Mouse (Mus musculus) kidney, embryonic 14.5 days (tissue): ENCODE measurements around the gene Cntnap1. TPM values are rescaled to one million over a fixed set of nuclear protein-coding genes. Genes with fewer than 3 reads are reported as not detected.
A peak's percentile ranks its signal among the peaks of the same experiment; 100 is the strongest.
"Not testable (repeated sequence)": the region's sequence is repeated elsewhere in the genome, so short reads cannot be mapped to it uniquely, and the experiment has no call there.

Experiments used
- ATAC-seq: fragments of 200-750 bp; cut with Nextera tagmentation; 2 replicates; pipeline ENCODE4 v1.8.0; 2017; ENCODE audit warnings: moderate number of reproducible peaks, mild to moderate bottlenecking, moderate TSS enrichment, moderate library complexity; ENCODE audit not compliant: low FRiP score, low TSS enrichment
- H3K27ac ChIP-seq: fragments of 300-500 bp; sonication (generic); 2 replicates; pipeline ENCODE4 v1.5.1; 2014; ENCODE audit warnings: low read depth, mild to moderate bottlenecking, low read length, moderate library complexity, mixed read lengths
- H3K27me3 ChIP-seq: fragments of 300-500 bp; sonication (generic); 2 replicates; pipeline ENCODE4 v1.6.1; 2014; ENCODE audit warnings: mild to moderate bottlenecking, low read length; ENCODE audit not compliant: control insufficient read depth, insufficient read depth
- H3K36me3 ChIP-seq: fragments of 300-500 bp; sonication (generic); 2 replicates; pipeline ENCODE4 v1.6.1; 2014; ENCODE audit warnings: low read length, mixed read lengths; ENCODE audit not compliant: control insufficient read depth, insufficient read depth
- H3K4me1 ChIP-seq: fragments of 300-500 bp; sonication (generic); 2 replicates; pipeline ENCODE4 v1.6.1; 2014; ENCODE audit warnings: low read length, mixed read lengths; ENCODE audit not compliant: control insufficient read depth, insufficient read depth
- H3K4me2 ChIP-seq: fragments of 300-500 bp; sonication (generic); replicated peaks from 2 replicates; pipeline ENCODE4 v1.6.1; 2014; ENCODE audit warnings: low read depth, mild to moderate bottlenecking, low read length
- H3K4me3 ChIP-seq: fragments of 300-500 bp; sonication (generic); 2 replicates; pipeline ENCODE4 v1.5.1; 2014; ENCODE audit warnings: mild to moderate bottlenecking, low read length
- H3K9ac ChIP-seq: fragments of 300-500 bp; sonication (generic); 2 replicates; pipeline ENCODE4 v1.6.1; 2014; ENCODE audit warnings: low read depth, mild to moderate bottlenecking, low read length, moderate library complexity
- H3K9me3 ChIP-seq: fragments of 300-500 bp; sonication (generic); 2 replicates; pipeline ENCODE4 v1.6.1; 2016; ENCODE audit warnings: low read length; ENCODE audit not compliant: control insufficient read depth
- WGBS: fragments of 180-500 bp; shearing (Covaris S2); extraction: QIAGEN DNeasy Blood & Tissue Kit; methylation state at CpG from one replicate; pipeline ENCODE4 v1.1.7; 2014; 5-methylcytosine and 5-hydroxymethylcytosine counted together
- polyA plus RNA-seq: library from polyadenylated mRNA; unstranded; fragments of >200 nt; fragmentation: Nextera tagmentation; extraction: Ambion mirVana; gene quantifications from 2 replicates; pipeline ENCODE4 v1.2.1, GENCODE M21; 2014

Gene Cntnap1
- polyA plus RNA-seq, 1 experiment from 2014 or later: 2.1 TPM

DNA sequence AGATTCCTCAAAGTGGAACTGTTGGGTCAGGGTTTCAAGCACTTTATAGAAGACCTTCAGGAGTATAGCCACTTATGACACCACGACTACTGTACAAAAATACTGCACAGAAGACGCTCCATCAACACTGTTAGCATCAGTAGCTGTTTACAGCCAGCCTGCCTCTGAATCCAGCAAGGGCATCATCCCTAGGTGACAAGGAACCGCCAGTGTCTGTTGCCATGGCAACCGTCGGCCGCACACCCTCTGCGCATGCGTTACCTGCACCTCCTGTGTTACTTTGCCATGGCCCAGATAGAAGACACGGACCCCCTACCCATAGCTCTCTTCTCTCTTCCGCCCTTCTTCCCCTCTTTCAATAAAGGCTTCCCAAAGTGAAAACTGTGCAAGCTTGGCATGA lies 23.9 kb upstream of the Cntnap1 start:
- no peak overlapping the region for H3K9ac ChIP-seq
- no peak for ATAC-seq
- H3K4me2 ChIP-seq: no peak overlapping the region
- WGBS: 24% methylated on average over 10 of the region's 10 CpGs
- H3K4me1 ChIP-seq: peaks cover 18% of the 10 kb centered on the region
- no peaks in the 10 kb centered on the region for H3K27me3 ChIP-seq
- no peaks in the 10 kb centered on the region for H3K36me3 ChIP-seq
- no peak overlapping the region for H3K4me3 ChIP-seq
- H3K9me3 ChIP-seq: no peaks in the 10 kb centered on the region
- no peak overlapping the region for H3K27ac ChIP-seq

DNA sequence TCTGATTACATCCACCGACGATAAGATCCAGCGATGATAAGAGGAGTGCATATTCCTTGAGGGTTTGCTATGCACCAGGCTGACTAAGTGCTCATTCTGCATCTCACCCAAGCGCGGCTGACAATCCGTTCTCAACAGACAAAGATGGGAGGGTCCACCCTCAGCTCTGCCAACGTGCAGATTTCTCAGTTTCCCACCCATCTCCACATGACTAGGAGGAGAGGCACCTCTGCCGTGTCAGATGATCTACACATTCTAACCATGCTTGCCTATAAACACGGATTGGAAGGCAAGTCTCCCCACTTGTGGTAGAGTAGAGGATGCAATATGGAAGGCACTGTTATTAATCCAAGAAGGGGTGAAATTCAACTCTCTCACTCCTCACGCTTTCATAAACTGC lies 21.6 kb upstream of the Cntnap1 start:
- no peak overlapping the region for H3K4me3 ChIP-seq
- peaks cover 14% of the 10 kb centered on the region for H3K4me1 ChIP-seq
- WGBS: 54% methylated on average over 10 of the region's 10 CpGs
- H3K9ac ChIP-seq: 0 out of 2 replicates have a peak overlapping the region, but pooled peaks have one; percentile 18
- no peaks in the 10 kb centered on the region for H3K36me3 ChIP-seq
- no peaks in the 10 kb centered on the region for H3K9me3 ChIP-seq
- H3K27ac ChIP-seq: peak overlapping the region; percentile 90
- no peak overlapping the region; the same call in 1 of the 2 replicates for H3K4me2 ChIP-seq
- no peak for ATAC-seq
- no peaks in the 10 kb centered on the region for H3K27me3 ChIP-seq

DNA sequence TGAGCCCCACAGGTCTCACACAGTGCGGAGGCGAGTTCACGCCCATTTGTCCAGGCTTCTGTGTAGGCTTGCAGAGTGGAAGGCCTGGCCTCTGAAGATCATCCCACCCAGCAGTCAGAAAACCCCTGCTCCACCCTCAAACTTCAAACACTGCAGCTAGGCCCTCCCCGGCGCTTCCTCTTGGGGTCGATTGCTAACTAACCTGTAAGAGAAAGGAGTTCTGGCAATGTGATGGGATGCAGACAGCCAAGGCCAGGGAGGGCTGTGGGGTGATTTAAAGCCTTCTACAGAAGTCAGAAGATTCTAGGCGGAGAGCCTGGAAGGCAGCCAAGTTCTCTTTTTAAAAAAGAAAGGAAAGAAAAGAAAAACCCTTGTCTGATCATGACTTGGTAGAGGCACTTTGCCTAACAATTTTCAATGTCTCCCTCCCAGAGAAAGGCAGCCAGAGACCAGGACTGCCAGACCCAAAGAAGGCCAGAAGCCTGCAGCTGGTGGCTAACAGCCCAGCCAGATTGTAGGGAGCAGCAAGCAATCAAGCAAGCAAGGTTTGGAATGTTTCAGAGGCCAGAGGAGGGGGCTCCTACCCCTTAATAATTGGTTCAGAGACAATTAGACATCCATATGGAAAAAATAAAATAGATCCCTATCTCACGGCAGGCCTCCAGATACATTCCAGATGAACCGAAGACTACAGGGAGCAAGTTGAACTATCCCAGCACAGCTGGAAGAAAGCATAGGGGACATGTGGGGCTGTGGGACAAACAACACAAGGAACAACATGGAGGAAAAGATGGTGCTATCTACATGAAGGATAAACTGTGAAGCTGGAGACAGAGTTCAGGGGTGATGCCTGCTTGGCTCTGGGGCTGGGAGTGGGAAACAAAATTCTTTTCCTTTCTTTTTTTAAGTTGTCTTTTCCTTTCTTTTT lies 20.9 kb upstream of the Cntnap1 start:
- peak overlapping the region; percentile 90 for H3K27ac ChIP-seq
- H3K9ac ChIP-seq: peak overlapping the region; percentile 18; the same call in 1 of the 2 replicates
- WGBS: 19% methylated on average over 9 of the region's 9 CpGs
- no peaks in the 10 kb centered on the region for H3K36me3 ChIP-seq
- H3K4me3 ChIP-seq: no peak overlapping the region
- no peaks in the 10 kb centered on the region for H3K9me3 ChIP-seq
- H3K4me2 ChIP-seq: no peak overlapping the region; the same call in 1 of the 2 replicates
- peaks cover 12% of the 10 kb centered on the region for H3K4me1 ChIP-seq
- peak; percentile 82 for ATAC-seq
- no peaks in the 10 kb centered on the region for H3K27me3 ChIP-seq

DNA sequence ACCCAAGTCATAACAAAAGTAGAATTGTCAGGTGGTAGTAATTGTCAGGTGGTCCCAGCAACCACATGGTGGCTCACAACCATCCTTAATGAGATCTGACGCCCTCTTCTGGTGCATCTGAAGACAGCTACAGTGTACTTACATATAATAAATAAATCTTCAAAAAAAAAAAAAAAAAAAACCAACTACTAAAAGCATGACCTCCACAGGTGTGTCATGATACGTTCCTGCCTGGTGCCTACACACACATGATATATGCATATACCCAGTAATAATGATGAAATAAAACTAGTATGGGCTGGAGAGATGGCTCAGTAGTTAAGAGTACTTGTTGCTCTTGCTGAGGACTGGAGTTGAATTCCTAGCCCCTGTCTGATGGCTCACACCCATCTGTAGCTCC lies 19.3 kb upstream of the Cntnap1 start:
- peaks cover 20% of the 10 kb centered on the region for H3K4me1 ChIP-seq
- no peaks in the 10 kb centered on the region for H3K9me3 ChIP-seq
- H3K27me3 ChIP-seq: no peaks in the 10 kb centered on the region
- no peak overlapping the region for H3K27ac ChIP-seq
- H3K4me3 ChIP-seq: no peak overlapping the region
- no peak overlapping the region for H3K9ac ChIP-seq
- 56% methylated on average over 2 of the region's 2 CpGs for WGBS
- H3K4me2 ChIP-seq: no peak overlapping the region
- no peaks in the 10 kb centered on the region for H3K36me3 ChIP-seq
- ATAC-seq: no peak

DNA sequence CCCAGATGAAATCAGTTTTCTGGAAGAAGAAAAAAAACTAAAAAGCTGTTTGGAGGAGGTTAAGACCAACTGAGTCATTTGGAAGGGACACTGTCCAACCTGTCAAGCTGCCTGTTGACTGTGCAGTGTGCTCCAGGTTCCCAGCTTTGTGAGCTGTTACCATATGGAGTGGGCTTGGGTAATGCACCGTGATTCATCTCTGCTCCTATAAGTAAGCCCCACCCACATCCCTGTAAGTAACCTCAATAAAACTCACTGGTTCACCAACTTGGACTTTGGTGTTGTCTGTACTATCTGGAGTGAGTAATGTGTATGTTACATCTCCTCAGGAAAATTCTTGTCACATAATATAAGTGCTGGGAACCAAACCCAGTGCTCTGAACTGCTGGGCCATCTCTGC lies 17.5 kb upstream of the Cntnap1 start:
- no peaks in the 10 kb centered on the region for H3K9me3 ChIP-seq
- 70% methylated on average over 1 of the region's 1 CpGs for WGBS
- no peaks in the 10 kb centered on the region for H3K36me3 ChIP-seq
- no peak for ATAC-seq
- no peak overlapping the region for H3K4me3 ChIP-seq
- no peak overlapping the region for H3K27ac ChIP-seq
- no peak overlapping the region for H3K9ac ChIP-seq
- H3K27me3 ChIP-seq: no peaks in the 10 kb centered on the region
- H3K4me2 ChIP-seq: no peak overlapping the region
- peaks cover 24% of the 10 kb centered on the region for H3K4me1 ChIP-seq

DNA sequence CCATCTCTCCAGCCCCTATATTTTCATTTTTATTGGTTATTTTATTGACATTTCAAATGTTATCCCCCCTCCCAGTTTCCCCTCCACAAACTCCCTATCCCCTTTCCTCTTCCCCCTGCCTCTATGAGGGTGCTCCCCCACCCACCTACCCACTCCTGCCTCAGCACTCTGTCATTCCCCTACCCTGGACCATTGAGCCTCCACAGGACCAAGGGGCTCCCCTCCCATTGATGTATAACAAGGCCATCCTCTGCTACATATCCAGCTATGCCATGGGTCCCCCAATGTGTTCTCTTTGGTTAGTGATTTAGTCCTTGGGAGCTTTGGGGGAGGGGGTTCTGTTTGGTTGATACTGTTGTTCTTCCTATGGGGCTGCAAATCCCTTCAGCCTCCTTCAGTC lies 15.7 kb upstream of the Cntnap1 start:
- Histone ChIP-seq H3K36me3 (no peaks in the 10 kb centered on the region), H3K9ac (no peak overlapping the region), H3K4me1 (peaks cover 12% of the 10 kb centered on the region; the same call in 1 of the 2 replicates), H3K9me3 (no peaks in the 10 kb centered on the region), H3K4me2 (no peak overlapping the region), H3K27me3 (no peaks in the 10 kb centered on the region), H3K27ac (no peak overlapping the region), H3K4me3 (no peak overlapping the region)
- no peak for ATAC-seq

DNA sequence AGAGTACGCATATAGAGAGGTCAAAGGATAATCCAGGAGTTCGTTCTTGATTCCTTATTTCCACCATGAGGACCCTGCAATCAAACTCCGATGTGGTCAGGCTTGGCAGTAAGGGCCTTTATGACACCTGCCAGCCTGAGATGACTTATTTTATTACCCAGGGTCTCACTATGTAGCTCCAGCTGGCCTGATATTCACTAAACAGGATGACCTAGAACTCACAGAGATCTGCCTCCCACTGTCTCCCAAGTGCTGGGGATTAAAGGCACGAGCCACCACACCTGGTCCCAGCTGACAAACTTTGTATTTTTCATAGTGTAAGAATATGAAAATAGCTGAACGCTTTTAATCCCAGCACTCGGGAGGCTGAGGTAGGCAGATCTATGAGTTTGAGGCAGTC lies 15.2 kb upstream of the Cntnap1 start:
- H3K36me3 ChIP-seq: no peaks in the 10 kb centered on the region
- 67% methylated on average over 6 of the region's 6 CpGs for WGBS
- H3K9ac ChIP-seq: no peak overlapping the region
- no peaks in the 10 kb centered on the region for H3K9me3 ChIP-seq
- peak overlapping the region; percentile 81; the same call in 1 of the 2 replicates for H3K4me2 ChIP-seq
- no peak overlapping the region for H3K4me3 ChIP-seq
- H3K27me3 ChIP-seq: no peaks in the 10 kb centered on the region
- peaks cover 12% of the 10 kb centered on the region; the same call in 1 of the 2 replicates for H3K4me1 ChIP-seq
- H3K27ac ChIP-seq: no peak overlapping the region
- no peak for ATAC-seq

DNA sequence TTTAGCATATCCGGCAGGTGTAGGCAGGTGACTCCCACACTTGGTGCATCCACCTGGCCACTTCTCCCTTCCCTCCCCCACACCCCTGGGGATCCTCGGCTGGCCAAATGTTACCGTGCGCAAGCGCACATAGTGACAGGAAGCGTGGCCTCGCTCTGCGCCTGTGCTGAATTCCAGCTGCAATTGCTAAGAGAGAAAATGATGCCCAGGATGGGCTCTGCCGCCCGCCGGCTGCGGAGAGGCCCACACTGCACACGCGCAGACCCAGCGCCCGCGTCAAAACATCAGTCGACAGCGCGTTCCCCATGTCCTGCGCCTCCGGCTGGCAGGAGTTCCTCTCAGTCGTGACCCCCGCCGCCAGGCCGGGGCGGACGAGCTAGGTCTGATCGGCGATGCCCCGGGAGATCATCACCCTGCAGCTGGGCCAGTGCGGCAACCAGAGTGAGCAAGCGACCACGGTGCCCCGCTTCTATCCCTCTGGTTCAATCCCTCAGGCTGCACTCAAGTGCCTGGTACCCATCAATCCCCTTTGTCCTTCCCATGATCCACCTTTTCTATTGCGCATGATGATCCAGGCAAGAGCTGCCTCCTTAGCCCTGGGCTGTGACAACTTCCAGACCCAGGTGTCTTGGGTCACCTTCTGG lies 14.5 kb upstream of the Cntnap1 start, which contains the start of gene Tubg2:
TSS of gene Tubg2 (plus strand) at position 180 of the 644 bp plus-strand sequence.
- Histone ChIP-seq H3K4me1 (peaks cover 12% of the 10 kb centered on the region; the same call in 1 of the 2 replicates), H3K9me3 (no peaks in the 10 kb centered on the region), H3K9ac (peak within 1 kb of the TSS; percentile 58), H3K27me3 (no peaks in the 10 kb centered on the region), H3K4me2 (peak within 1 kb of the TSS; percentile 81), H3K27ac (peak within 1 kb of the TSS; percentile 57), H3K4me3 (peak within 1 kb of the TSS; percentile 41), H3K36me3 (no peaks in the 10 kb centered on the region)
- WGBS: 2% methylated on average over 36 of the region's 36 CpGs
- peak; percentile 76 for ATAC-seq

DNA sequence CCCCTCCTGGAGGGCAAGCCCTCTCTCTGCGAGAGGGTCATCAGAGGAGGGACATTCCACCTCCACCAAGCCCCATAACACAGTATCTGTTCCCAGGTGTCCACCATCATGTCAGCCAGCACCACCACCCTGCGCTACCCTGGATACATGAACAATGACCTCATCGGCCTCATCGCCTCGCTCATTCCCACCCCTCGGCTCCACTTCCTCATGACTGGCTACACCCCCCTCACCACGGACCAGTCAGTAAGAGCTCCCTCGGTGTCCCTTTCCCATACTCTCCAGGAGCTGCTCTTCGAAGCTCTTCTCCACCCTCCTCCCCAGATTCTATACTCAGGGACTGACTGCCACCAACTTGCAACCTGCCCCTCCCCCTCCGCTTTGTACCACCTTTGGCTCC lies 10.2 kb upstream of the Cntnap1 start:
- H3K4me3 ChIP-seq, ATAC-seq, H3K9ac ChIP-seq, H3K9me3 ChIP-seq, H3K27ac ChIP-seq, H3K4me2 ChIP-seq: not testable (repeated sequence)
- H3K27me3 ChIP-seq: peaks cover 21% of the 10 kb centered on the region
- H3K36me3 ChIP-seq: peaks cover 30% of the 10 kb centered on the region
- peaks cover 24% of the 10 kb centered on the region for H3K4me1 ChIP-seq
- 78% methylated on average over 8 of the region's 10 CpGs for WGBS
